Mouse (Mus musculus): Measurements from ENCODE around the gene Atg7. TPM values are rescaled to one million over a fixed set of nuclear protein-coding genes. Genes with fewer than 3 reads are reported as not detected.

The Atg7 gene
- total and polyA plus RNA-seq, 2 experiments from 2014 or later: 18.9 to 19.1 TPM

DNA sequence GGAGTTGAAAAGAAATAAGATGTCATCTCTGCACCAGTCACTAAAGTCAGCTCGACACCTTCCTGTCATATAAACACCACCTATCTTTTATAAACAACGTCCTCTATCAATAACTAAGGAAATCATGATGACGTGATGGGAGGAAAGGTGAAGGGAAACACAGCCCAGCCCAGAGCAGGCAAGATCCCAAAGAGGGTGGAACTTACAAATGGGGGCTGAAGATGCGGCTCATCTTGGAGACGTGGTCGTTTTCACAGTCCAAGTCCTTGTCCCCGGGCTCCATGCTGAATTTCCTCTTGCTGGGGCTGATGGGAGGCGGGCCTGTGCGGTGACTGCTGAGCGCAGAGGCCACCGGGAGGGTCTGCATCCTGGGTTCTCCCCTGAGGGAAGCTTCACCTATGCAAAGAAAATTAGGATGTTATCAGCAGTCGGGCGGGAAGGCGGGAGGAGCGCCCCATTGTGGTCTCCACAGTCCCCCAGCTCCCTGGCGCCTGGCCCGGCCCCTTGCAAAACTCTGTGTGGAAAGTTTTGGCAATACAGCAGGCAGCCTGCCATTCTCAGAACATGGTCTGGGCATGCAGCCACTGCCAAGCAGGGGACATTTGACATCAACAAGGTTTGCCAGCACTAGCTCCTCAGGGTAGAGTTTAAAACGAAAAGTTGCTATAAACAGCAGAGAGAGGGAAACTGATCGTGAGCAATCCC is 247.7 kb downstream of the Atg7 start:
- 24% methylated on average over 19 of the region's 19 CpGs for WGBS
- no peaks in the 10 kb centered on the region for H3K27me3 ChIP-seq (ENCODE audit: insufficient read depth, low read length)
- H3K36me3 ChIP-seq (ENCODE audit: insufficient read depth): peaks cover 4% of the 10 kb centered on the region; the same call in 1 of the 2 replicates
- DNase-seq (peak; percentile 86), ATAC-seq (peak; percentile 28; the same call in 1 of the 2 replicates)
- H3K4me1 ChIP-seq (ENCODE audit: insufficient read depth): peaks cover 40% of the 10 kb centered on the region
- H3K4me2 ChIP-seq (ENCODE audit: low read depth): peak overlapping the region; percentile 25
- H3K9ac ChIP-seq: no peak overlapping the region
- H3K27ac ChIP-seq (ENCODE audit: low read depth, low read length): peak overlapping the region; percentile 48
- peak; percentile 30; the same call in 1 of the 2 replicates for TF ChIP-seq CTCF (IDR thresholded peaks at IDR 0.05; ENCODE audit: low read depth)
- no peak overlapping the region for H3K4me3 ChIP-seq (ENCODE audit: low read depth, low read length)
- no peaks in the 10 kb centered on the region for H3K9me3 ChIP-seq (ENCODE audit: low read length)

DNA sequence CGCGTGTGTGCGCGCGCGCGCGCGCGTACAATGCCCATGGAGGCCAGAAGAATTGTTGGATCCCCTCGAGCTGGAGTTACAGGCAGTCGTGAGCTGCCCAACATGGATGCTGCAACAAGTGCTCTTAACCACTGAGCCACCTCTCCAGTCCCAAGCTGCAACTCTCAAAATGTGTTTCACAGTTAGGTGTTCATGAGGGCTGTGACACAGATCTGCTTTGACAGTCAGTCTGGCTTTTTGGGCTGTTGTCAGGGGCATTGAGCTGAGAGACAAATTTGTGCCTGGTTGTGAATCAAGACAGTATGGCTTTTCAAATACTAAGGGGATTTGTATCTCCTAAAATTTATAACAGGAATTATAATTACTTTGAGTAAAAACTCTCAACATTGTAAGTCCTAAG is 248.4 kb downstream of the Atg7 start:
- no peak for DNase-seq
- Histone ChIP-seq H3K9me3 (ENCODE audit: low read length) (no peaks in the 10 kb centered on the region), H3K27me3 (ENCODE audit: insufficient read depth, low read length) (no peaks in the 10 kb centered on the region), H3K4me2 (ENCODE audit: low read depth) (no peak overlapping the region), H3K4me1 (ENCODE audit: insufficient read depth) (peaks cover 40% of the 10 kb centered on the region), H3K27ac (ENCODE audit: low read depth, low read length) (peak overlapping the region; percentile 48; the same call in 1 of the 2 replicates), H3K36me3 (ENCODE audit: insufficient read depth) (no peaks in the 10 kb centered on the region), H3K4me3 (ENCODE audit: low read depth, low read length) (no peak overlapping the region), H3K9ac (no peak overlapping the region)
- WGBS: 73% methylated on average over 12 of the region's 12 CpGs
- TF ChIP-seq CTCF (IDR thresholded peaks at IDR 0.05; ENCODE audit: low read depth): no peak
- ATAC-seq: no peak

DNA sequence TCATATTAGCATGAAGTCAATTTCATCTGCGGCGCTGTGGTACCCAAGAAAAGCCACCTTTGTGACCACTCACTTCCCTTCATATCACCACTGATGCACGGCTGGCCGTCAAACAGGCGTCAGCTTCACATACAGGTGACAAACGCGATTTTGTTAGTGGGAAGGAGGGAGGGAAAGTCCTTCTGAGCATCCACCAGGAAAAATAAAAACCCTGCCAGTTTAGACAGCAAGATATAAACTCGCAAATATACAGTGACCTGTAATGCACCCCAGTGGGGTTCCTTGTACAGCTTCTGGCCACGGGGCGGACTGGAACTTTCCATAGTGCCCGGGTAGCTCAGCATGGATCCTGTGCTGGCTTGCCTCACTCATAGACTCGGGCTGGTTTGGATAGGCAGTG is 248.9 kb downstream of the Atg7 start:
- Histone ChIP-seq H3K9ac (0 out of 2 replicates have a peak overlapping the region, but pooled peaks have one; percentile 2), H3K9me3 (ENCODE audit: low read length) (no peaks in the 10 kb centered on the region), H3K27ac (ENCODE audit: low read depth, low read length) (peak overlapping the region; percentile 67), H3K4me2 (ENCODE audit: low read depth) (no peak overlapping the region), H3K27me3 (ENCODE audit: insufficient read depth, low read length) (no peaks in the 10 kb centered on the region), H3K4me1 (ENCODE audit: insufficient read depth) (peaks cover 40% of the 10 kb centered on the region), H3K36me3 (ENCODE audit: insufficient read depth) (no peaks in the 10 kb centered on the region), H3K4me3 (ENCODE audit: low read depth, low read length) (no peak overlapping the region)
- no peak for TF ChIP-seq CTCF (IDR thresholded peaks at IDR 0.05; ENCODE audit: low read depth)
- 48% methylated on average over 12 of the region's 12 CpGs for whole genome bisulfite sequencing
- ATAC-seq (0 out of 2 replicates have a peak, but pooled peaks have one; percentile 1), DNase-seq (no peak)

DNA sequence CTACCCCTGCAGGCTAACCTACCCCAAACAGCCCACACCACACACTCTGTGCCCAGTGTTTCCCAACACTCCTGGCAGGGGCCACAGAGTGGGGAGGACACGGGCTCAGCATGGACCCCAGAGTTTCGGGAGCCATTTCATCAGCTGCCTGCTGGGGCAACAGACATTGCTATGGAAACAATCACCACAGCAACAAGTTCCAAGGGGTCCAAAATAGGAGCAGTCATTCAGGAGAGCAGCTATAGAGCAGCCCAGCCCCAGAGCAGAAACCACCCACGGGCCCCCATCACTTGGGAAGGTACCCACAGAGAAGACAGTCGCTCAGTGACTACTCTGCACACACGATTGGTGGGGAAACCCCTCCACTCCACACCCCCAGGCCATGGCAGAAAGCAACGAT is 249.5 kb downstream of the Atg7 start:
- H3K9me3 ChIP-seq (ENCODE audit: low read length): no peaks in the 10 kb centered on the region
- H3K27ac ChIP-seq (ENCODE audit: low read depth, low read length): peak overlapping the region; percentile 67
- H3K9ac ChIP-seq: 0 out of 2 replicates have a peak overlapping the region, but pooled peaks have one; percentile 11
- peak; percentile 70 for ATAC-seq
- WGBS: 4% methylated on average over 6 of the region's 6 CpGs
- no peaks in the 10 kb centered on the region for H3K36me3 ChIP-seq (ENCODE audit: insufficient read depth)
- peaks cover 40% of the 10 kb centered on the region for H3K4me1 ChIP-seq (ENCODE audit: insufficient read depth)
- peak overlapping the region; percentile 37 for H3K4me2 ChIP-seq (ENCODE audit: low read depth)
- H3K27me3 ChIP-seq (ENCODE audit: insufficient read depth, low read length): no peaks in the 10 kb centered on the region
- no peak overlapping the region for H3K4me3 ChIP-seq (ENCODE audit: low read depth, low read length)
- no peak for TF ChIP-seq CTCF (IDR thresholded peaks at IDR 0.05; ENCODE audit: low read depth)
- DNase-seq: peak; percentile 85

DNA sequence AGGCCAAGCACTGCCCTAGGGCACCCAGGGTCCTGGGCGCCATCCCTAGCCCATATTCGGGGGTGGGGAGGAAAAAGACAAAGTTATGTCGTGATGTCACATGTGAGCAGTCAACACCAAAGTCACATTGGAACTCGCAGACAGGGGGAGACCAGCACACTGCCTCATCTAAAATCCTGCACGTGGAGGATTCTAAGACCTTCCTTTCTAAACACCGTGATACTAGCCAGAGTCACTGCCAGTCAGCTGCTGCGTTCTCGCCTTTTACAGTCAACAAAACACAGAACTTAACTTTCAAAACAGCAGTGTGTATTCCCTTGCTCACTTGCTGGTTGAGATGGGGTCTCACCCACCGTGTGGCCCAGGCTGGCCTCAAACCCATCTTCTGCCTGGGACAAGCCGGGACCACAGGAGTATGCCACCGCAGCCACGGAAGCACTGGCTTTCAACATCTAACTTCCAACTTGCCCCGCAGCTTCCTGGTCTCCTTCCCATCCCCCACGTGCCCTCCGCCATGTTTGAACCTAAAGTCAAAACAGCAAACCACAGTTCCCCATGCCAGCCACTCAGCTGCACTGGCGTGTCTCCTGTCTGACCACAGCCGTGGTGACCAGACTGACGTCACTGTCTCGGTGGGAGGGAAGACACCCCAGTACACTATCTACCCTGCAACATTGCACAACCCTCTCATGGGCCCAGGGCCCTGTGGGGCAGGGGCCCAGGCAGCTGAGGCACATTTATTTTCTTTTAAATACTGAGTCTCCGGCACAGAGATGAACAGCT is 250.7 kb downstream of the Atg7 start:
- WGBS: 59% methylated on average over 20 of the region's 20 CpGs
- ATAC-seq (no peak), DNase-seq (no peak)
- Histone ChIP-seq H3K27ac (ENCODE audit: low read depth, low read length) (no peak overlapping the region), H3K9me3 (ENCODE audit: low read length) (no peaks in the 10 kb centered on the region), H3K9ac (no peak overlapping the region), H3K27me3 (ENCODE audit: insufficient read depth, low read length) (no peaks in the 10 kb centered on the region), H3K4me2 (ENCODE audit: low read depth) (no peak overlapping the region), H3K36me3 (ENCODE audit: insufficient read depth) (no peaks in the 10 kb centered on the region), H3K4me1 (ENCODE audit: insufficient read depth) (peaks cover 38% of the 10 kb centered on the region), H3K4me3 (ENCODE audit: low read depth, low read length) (no peak overlapping the region)
- TF ChIP-seq CTCF (IDR thresholded peaks at IDR 0.05; ENCODE audit: low read depth): 0 out of 2 replicates have a peak, but pooled peaks have one; percentile 21

DNA sequence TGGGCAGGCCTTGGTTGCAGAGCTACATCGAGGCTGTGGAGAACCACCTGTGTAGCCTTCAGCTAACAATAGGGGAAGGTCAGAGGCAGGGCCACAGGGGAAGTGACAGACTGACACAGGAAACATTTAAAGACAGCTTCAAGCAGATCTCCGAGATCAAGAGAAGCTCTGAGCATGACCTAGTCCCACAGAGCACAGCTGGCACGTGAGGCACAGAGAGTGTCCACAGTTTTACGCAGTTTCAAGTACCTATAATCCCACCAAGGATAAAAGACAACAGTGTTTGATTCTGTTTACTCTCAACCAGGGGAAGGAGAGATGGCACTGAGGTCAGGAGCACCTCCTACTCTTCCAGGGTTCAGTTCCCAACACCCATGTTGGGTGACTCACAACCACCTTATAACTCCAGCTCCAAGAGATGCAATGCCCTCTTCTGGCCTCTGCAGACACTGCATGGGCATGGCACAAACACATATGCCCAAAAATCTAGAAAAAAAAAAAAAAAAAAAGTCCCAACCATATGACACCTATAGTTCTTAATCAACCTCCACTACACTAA is 251.7 kb downstream of the Atg7 start:
- Histone ChIP-seq H3K9ac (no peak overlapping the region), H3K36me3 (ENCODE audit: insufficient read depth) (no peaks in the 10 kb centered on the region), H3K27me3 (ENCODE audit: insufficient read depth, low read length) (no peaks in the 10 kb centered on the region), H3K4me2 (ENCODE audit: low read depth) (no peak overlapping the region), H3K27ac (ENCODE audit: low read depth, low read length) (no peak overlapping the region), H3K9me3 (ENCODE audit: low read length) (no peaks in the 10 kb centered on the region), H3K4me1 (ENCODE audit: insufficient read depth) (peaks cover 31% of the 10 kb centered on the region), H3K4me3 (ENCODE audit: low read depth, low read length) (no peak overlapping the region)
- WGBS: 83% methylated on average over 4 of the region's 4 CpGs
- ATAC-seq (no peak), DNase-seq (no peak)
- peak; percentile 37 for TF ChIP-seq CTCF (IDR thresholded peaks at IDR 0.05; ENCODE audit: low read depth)

Measured in forebrain, postnatal 0 days (tissue).